Mouse (Mus musculus) heart, adult 2 months (tissue): ENCODE results near the gene Ccp110.

Source experiments
- CTCF ChIP-seq: fragments of 200-600 bp; IDR thresholded peaks from 2 replicates; pipeline ENCODE4 v1.8.1; 2022; ENCODE audit warnings: antibody characterized with exemption, mild to moderate bottlenecking, moderate library complexity
- EP300 ChIP-seq: fragments of 200-500 bp; IDR thresholded peaks from 2 replicates; pipeline ENCODE4 v1.6.1; 2011; ENCODE audit warnings: low read depth, low read length, control low read depth; ENCODE audit not compliant: insufficient read depth
- POLR2A ChIP-seq: fragments of 200-500 bp; IDR thresholded peaks from 2 replicates; pipeline ENCODE4 v1.6.1; 2011; ENCODE audit warnings: mild to moderate bottlenecking, low read depth, low read length, control low read depth; ENCODE audit not compliant: insufficient read depth

DNA sequence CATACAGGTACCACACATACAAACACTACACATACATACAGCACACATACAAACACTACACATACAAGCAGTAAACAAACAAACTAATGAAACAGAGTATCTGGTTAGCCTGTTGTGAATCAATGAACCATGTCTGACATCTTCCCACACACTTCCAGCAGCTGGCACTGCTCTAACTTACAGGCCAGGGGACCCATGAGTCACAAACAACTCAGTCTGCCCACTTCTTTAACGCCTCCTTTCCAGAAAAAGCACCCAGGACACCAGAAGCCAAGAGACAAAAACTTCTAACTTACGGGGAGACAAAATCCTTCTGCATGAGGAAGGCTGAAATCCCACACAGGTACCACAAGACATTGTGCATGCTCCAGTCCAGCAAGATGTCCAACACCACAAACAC is 21.1 kb upstream of the Ccp110 start:
- TF ChIP-seq CTCF: no peak
- no peak for TF ChIP-seq POLR2A
- no peak for TF ChIP-seq EP300
